Mouse (Mus musculus) ES-E14 (cell line): ENCODE data around the gene Plekhb2.

ENCODE experiments used
- CHD2 ChIP-seq: IDR thresholded peaks from 2 replicates; pipeline ENCODE4 v1.6.1; 2014; ENCODE audit warnings: mild to moderate bottlenecking, low read depth, low read length, inconsistent platforms
- ZNF384 ChIP-seq: IDR thresholded peaks from 2 replicates; pipeline ENCODE4 v1.6.1; 2012; ENCODE audit warnings: low read depth, low read length, inconsistent platforms

GRCm38 (mm10) chr1:34831381-34831780 lies 18.4 kb upstream of the Plekhb2 start:
- TF ChIP-seq ZNF384 (no peak), CHD2 (no peak)
